Mouse (Mus musculus): ENCODE measurements around the gene Pde4c. TPM values are rescaled to one million over a fixed set of nuclear protein-coding genes. Genes with fewer than 3 reads are reported as not detected.
A peak's percentile ranks its signal among the peaks of the same experiment; 100 is the strongest.

Pde4c gene
- total RNA-seq, 2 experiments from 2014 or later = 2.5 to 3.0 TPM

DNA sequence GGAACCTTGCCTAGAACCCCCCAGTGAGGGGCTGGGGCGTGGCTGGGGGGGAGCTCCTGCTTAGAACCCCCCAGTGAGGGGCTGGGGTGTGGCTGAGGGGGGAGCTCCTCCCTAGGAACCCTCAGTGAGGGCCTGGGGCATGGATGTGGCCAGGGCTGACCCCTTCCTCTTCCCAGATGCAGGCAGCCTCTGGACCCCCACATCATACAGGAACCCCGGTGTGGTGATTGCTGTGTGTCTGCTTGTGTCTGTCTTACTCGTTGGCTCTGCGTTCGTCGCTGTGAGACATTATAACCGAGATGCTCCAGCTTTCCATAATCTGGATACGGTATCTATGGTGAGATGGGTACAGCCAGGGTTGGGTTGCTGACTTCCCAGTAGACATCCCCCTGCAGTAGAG is 1.9 kb upstream of the Pde4c start:
- peak; percentile 3 for DNase-seq

DNA sequence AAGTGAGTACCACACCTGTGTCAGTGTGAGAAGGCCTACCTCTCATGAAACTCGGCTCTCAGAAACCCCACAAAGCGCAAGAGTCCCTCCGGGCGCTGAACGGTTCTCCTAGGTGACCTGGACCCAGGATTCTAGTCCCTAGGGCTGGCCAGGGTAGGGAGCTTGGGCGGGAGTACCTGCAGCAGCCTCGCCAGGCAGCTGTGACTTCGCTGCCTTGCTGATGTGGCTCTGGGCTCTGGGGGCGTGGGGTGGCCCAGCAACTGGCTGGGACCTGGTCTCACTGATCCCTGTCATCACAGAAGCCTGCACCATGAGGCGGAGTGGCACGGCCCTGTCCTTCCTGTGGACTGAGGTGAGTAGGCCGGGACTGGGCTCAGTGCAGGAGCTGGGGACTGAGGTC is 696 bp downstream of the Pde4c start:
- peak; percentile 3 for DNase-seq

DNA sequence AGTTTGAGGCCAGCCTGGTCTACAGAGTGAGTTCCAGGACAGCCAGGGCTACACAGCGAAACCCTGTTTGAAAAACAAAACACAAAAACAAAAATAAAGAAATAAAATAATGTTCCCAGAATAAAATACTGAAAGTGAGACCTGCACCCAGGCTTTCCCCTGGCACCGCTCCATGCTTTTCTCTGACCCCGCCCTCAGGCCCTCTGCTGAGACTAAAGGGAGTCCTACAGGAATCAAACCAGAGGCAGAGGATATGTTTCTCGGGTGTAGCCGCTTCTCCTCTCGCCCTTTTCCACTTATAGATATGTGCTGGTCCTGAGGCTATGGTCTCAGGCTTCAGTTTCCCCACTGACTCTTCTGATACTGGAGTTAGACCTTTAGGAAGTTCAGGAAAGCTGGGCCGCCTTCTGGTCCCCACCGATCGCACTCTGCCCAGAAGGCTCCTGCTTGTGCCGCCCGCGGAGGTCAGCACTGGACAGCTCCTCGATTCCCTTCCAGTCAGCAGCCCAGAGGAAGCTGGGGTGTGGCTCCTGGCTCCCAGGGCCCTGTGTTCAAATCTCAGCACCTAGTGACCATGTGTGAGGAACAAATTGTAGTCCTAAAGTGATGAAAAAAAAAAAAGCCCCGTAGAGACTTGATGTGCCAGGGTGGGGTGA is 2.4 kb downstream of the Pde4c start:
- peak; percentile 34 for DNase-seq

DNA sequence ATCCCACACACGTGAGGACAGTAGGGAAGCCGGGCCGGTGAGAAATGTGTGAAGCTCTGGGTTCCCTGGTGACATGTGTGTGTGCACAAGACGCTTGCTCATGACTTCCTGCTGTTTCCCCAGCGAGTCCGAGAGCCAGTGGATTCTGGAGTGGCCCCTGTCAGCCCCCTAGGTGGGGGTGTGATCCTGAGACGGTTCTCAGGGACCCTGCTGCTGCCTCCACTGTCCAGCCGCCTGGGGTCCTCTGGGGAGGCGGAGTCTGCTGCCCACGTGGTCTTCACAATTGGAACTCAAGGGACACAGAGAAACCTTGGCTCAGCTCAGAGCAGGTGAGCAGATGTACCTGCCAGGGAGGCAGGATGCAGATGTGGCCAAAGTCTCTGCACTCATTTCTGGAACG is 3.2 kb downstream of the Pde4c start:
- DNase-seq = peak; percentile 3

DNA sequence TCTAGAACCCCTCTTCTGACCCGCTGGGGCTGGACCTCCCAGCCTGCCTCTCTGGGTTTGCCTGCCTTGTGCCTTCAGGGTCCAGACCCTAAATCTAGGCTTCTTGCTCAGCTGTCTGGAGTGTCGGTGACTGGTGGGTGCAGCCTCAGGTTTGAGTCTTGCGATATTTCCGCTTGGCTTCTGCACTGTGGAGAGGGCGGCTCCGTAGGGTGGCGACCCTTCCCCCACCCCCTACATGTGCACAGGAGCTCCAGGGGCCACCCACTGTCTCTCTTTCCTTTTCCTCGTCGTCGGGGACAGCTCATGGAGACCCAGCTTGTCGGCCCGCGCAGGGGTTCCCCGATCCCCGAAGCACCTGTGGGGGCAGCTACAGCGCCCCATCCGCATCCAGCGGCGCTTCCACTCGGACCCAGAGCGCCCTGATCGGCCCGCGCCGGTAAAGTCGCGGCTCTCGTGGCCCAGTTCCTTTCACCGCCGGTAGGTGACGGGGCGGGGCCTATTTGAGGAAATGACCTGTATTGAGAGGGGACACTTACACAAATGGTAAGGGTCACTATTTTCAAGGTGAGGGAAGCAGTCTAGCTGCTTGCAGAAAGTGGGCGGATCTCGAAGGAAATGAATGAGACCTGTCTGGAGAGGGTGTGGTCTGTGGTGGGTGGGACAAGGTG is 6.4 kb downstream of the Pde4c start:
- peak; percentile 5 for DNase-seq

DNA sequence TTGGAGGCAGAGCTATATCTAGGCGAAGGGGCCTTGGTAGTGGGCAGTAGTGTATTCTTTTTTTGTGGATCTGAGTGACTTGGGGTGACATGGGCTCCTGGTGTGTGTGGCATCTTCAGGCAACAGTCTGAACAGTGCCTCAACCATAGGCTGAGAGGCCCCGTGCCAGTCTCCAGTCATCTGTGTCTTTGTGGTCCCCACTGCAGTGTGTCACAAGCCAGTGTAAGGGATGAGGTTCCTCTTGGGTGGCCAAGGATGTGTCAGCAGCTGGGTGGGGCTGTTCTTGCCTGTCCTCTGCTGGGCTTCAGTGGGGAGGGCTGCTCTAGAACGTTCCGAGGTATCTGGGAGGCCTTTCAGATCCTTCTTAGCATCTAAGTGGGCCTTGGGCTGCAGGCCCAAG is 7.4 kb downstream of the Pde4c start:
- peak; percentile 3 for DNase-seq

DNA sequence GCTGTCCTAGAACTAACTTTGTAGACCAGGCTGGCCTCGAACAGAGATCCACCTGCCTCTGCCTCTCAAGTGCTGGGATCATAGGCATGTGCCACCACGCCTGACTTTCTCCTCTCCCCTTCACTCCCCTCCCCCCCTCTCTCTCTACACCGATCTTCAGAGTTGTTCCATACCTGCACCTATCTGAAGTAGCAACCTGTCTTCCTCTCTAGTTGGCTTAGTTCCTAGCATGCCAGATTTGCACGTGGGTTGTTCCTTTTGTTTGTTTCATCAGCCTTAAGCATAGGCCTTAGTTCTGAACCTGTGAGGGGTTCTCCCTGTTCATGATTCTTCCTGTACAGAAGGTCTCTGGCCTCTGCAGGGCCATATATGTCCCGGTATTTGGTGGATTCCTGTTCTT is 14.2 kb downstream of the Pde4c start:
- no peak for DNase-seq

DNA sequence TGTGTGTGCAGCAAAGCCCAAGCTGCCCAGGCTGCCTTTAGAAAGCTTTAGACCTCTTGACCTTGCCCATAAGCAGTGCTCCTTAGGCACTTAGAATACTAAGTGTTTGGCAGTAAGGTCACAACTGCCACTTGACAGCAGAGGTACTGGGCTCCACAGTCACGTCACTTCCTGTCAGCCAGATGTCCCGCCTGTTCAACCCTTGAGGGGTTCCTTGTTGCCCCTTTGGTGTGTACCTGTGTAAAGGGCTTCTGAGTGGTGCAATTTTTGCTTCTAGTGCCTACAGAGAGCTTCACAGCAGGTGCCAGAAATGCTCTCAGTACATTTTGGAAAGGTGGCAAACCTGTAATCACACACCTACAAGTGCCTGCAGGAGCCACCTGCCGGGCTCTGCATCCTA is 14.7 kb downstream of the Pde4c start:
- no peak for DNase-seq

DNA sequence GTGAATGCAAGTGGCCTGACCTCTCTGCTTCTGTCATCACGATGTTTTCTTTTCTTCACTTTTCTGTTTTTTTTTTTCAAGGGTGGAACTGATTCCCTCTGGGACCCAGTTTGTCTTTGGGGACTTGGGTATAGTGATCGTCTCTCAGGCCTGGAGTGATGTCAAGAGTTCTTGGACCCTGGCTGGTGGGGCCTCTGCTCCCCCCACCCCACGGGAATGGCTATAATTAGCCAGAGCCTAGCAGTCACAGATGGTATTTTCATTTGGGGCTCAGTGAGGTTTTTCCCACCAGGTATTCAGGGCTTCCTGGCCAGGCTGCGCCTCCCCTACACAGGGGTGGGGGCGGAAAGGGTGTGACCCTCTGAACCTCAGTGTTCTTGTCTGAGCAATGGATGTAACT is 18.1 kb downstream of the Pde4c start:
- no peak for DNase-seq

DNA sequence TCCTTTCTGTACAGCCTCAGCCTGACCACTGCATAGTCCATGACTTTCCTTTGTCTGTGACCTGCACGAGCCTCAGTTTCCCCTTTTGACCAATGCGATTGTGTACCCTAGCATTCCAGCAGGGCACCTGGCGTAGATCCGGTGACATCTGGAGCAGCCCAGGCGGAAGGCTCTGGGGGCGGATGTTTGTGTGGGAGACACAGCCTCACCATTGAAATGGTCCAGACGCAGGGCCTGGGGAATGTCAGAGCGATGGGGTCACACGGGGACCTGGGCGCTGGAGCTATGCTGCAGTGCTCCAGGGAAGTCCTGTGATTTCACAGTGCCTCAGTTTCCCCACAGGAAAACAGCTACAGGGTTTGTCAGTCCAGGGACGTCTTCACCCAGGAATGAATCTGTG is 18.7 kb downstream of the Pde4c start:
- no peak for DNase-seq

DNA sequence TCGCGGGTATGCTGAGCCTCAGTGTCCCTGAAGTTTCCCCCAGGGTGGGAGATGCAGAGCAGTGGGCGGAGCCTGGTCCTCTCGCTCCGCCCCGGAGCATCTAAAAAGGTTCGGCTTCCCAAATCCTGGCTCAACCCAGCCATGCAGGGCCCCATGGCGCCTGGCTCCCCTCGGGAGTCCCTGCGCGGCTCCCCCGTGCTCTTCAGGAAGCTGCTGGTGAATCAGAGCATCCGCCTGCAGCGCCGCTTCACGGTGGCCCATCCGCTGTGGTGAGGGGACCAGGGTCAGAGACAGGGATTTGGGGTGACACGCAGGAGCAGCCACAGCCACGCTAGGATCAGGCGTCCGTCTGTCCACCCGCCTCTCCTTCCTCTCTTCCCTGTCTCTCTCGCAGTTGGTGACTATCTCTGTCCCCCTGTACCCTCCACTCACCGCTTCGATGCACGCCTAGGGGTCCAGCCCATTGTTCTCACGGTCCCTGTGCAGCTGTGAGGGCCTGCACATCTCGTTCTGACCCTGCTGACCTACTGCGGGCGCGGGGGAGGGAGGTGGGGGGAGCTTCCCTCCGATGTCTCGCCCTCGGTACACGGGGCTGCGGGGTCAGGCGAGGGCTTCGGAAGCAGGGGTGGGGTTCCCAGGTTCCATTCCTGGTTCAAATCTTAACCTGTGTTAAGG is 19.6 kb downstream of the Pde4c start:
- no peak for DNase-seq

DNA sequence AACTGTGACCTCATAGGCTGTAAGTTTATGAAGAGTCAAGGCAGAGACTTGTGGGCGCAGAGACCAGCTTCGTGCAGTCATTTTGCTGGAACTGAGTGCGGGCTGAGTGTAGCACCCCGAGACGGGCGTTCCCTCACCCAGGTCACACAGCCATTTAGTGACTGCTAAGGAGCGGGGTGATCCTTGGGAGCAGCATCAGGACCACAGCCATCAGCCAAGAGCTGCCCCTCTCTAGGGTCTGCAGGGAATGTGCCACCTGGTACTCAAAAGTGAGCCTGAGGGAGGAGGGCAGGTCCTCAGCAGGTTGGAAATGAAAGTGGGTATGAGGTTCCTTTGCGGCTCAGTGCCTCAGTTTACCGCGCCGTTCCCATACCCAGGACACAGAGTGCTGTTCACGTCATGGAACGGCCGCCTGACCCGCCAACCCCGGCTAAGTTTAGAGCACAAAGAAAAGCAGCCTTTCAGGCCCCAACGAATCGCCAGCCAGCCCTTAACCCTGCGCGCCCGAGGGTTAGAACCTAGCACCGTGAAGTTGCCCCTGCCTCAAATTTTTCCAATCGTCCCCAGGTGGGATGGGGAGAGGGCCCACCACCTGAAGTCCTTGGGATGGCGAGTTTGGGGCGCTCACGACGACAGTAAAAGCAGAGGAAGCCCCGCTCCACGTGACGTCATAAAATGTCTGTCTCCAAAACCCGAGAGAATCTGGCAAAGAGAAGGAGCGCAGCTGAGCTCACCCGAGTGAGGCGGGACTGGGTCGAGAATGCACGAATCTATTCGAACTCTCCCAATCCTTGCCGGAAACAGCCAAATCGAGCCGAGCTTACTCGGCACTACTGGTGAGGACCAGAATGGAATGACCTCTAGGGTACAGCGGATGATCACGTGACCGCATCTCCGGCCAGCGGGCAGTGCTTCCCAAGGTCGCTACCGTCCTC is 20.4 kb downstream of the Pde4c start:
- peak; percentile 59 for DNase-seq

DNA sequence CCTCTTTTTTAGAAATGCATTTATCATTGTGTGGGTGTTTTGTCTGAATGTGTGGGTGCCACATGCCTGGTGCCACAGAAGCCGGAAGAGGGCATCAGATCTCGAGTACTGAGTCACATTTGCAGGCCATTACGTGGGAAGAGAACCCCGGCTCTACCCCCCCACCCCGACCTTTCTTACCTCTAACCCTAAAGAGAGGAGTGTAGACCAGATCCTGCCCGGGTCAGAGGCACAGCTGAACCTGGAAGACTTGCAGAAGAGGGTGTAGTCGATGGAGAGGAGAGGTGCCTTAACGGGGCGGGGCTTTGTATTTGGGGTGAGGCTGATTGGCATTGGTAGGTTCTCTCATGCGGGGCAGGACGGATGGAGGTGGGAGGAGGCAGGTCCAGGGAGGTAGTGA is 21.3 kb downstream of the Pde4c start:
- peak; percentile 4 for DNase-seq

DNA sequence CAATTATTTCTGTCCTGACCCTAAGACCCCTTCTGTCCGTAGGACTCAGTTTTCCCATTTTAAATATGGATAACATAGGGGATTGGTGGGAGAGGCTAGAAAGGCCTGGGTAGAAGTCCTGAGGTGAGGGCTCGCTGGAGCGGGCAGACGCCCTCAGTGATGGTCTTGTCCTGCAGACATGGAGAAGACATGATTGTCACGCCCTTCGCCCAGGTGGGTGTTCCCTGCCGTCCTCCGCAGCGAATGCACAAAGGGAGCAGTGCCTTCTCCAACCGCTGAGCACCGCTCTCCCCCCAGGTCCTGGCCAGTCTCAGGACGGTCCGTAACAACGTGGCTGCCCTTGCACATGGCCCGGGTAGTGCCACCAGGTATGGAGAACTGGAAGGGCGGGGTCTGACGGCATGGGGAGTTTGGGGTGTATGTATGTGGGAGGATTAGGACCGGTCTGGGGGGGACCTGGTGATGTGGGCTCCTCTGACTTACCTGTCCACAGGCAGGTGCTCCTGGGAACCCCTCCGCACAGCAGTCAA is 22.2 kb downstream of the Pde4c start:
- DNase-seq = peak; percentile 6

DNA sequence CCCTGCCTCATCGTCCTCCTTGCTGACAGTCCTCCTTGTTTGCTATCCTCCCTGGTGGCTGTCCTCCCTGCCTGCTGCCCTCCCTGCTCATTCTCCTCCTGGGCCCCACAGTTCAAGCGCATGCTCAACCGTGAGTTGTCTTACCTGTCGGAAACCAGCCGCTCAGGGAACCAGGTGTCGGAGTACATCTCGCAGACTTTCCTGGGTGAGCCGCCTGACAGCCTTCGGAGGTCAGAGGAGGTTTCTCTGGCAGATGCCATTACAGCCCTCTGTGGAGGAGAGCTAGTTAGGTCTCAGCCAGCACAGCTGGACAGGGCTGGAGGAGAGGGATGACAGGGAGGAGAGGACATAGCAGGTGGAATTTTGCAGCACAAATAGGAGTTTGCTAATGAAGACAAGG is 23.2 kb downstream of the Pde4c start:
- peak; percentile 20 for DNase-seq

DNA sequence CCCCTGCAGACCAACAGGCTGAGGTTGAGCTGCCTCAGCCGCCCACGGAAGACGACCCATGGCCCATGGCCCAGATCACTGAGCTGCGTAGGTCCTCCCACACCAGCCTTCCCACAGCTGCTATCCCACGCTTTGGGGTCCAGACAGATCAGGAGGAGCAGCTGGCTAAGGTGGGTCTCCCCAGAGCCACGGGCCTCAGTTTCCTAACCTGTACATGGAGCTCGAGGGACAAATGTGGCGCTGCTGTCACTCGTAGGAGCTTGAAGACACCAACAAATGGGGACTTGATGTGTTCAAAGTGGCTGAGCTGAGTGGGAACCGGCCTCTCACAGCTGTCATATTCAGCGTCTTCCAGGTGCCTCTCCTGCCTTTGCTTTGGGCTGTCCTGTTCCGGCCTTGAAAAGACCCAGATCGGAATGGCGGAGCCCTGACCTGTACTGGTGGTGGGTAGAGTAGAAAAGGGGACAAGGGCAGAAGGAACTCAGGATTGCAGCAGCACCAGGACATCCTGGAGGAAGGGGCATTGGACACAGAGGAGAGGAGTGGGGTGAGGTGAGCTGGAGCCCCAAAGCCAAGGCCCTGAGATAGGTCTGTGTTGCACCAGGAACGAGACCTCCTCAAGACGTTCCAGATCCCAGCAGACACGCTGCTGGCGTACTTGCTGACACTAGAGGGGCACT is 23.8 kb downstream of the Pde4c start:
- peak; percentile 7 for DNase-seq

DNA sequence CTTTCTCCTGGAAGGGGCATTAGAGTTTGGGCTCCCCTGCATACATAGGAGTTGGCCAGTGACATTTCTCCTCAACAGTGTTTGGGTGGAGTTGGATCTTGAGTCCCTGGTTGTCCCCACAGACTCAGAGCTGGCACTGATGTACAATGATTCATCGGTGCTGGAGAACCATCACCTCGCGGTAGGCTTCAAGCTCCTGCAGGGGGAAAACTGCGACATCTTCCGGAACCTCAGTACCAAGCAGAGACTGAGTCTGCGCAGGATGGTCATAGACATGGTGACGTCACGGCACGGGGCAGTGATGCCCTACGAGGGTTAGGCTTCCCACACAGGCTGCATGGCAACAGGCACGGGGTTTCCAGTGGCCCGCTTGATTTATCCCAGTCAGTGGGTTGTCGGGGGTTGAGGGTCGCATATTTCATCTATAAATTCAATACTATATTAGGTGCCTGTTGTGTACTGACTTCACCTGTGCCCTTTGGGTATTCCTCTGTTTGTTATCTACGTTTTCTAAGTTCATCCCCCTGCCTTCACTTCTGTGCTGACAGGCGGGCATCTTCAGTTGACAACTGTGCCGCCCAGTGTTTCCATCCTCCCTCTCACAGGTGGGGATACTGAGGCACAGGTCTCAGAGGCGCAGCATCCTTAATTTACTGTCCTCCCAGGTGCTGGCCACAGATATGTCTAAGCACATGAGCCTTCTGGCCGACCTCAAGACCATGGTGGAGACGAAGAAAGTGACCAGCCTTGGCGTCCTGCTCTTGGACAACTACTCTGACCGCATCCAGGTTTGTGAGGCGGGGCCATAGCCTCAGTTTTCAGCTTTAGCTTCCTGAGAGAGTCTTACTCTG is 25.0 kb downstream of the Pde4c start:
- DNase-seq = peak; percentile 3

DNA sequence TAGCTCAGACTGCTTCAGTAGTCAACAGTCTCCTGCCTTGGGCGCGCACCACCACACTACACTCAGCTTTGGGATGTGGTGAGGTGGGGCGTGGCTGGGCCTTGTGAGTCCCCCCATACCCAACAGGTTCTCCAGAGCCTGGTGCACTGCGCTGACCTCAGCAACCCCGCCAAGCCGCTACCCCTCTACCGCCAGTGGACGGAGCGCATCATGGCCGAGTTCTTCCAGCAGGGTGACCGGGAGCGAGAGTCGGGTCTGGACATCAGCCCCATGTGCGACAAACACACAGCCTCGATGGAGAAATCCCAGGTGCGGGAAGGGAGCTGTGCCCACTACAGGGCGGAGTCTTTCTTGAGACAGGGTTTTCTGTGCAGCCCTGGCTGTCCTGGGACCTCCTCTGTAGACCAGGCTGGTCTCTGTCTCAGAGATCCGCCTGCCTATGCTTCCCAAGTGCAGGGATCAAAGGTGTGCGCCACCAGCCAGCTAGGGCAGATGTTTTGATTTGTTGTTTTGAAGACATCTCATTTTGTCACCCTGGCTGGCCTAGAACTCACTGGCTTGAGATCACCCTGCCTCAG is 25.7 kb downstream of the Pde4c start:
- peak; percentile 7 for DNase-seq

DNA sequence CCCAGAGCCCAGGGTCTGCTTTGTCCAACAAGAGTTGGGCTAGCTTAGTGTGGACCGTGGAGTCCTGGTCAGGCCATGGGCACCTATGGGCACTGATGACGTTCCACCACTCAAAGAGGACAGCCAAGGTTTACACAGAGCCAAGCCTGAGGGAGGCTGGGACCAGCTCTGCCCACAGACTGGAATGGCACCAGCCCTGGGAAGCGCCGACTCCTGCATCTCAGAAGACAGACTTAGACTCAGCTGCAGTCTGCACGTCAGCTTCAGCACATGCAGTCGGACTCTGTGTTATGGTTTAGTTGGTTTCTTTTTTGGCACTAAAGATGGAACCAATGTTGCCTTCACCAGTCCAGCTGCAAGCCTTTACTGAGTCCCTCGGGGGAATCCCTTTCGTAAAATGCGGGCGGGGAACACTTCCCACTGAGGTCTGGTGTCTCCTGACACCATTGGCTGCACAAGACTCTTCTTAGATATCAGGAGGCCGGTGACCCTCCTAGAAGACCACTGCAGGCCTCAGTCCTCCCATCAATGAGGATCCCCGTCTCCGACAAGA is 26.7 kb downstream of the Pde4c start:
- peak; percentile 5 for DNase-seq

Measured in gastrocnemius, postnatal 10 days (tissue).